Mouse (Mus musculus): ENCODE results near the gene Dhrs2. TPM values are rescaled to one million over a fixed set of nuclear protein-coding genes. Genes with fewer than 3 reads are reported as not detected.

Dhrs2 gene
- polyA plus RNA-seq, 1 experiment from 2014 or later: 0.18 TPM

- H3K4me1 ChIP-seq (ENCODE audit: insufficient read depth): no peaks in the 10 kb centered on the region
- TF ChIP-seq CTCF (IDR thresholded peaks at IDR 0.05; ENCODE audit: low read depth): no peak
- DNase-seq (no peak), ATAC-seq (ENCODE audit: insufficient read depth) (no peak)
- no peak overlapping the region for H3K9ac ChIP-seq
- no peak overlapping the region for H3K27ac ChIP-seq (ENCODE audit: low read depth)
- no peaks in the 10 kb centered on the region for H3K36me3 ChIP-seq (ENCODE audit: insufficient read depth)
- no peak overlapping the region for H3K4me2 ChIP-seq
- no peaks in the 10 kb centered on the region for H3K27me3 ChIP-seq (ENCODE audit: insufficient read depth, low read length)
- 76% methylated on average over 6 of the region's 6 CpGs for WGBS
- no peak overlapping the region for H3K4me3 ChIP-seq (ENCODE audit: low read depth, low read length)
- H3K9me3 ChIP-seq (ENCODE audit: low read depth, low read length): no peaks in the 10 kb centered on the region
Measured at GRCm38 (mm10) chr14:55248284-55248683, 26.5 kb downstream of the Dhrs2 start.

GRCm38 (mm10) chr14:55253580-55253979 is 31.8 kb downstream of the Dhrs2 start:
- Histone ChIP-seq H3K9ac (no peak overlapping the region), H3K4me2 (no peak overlapping the region), H3K36me3 (ENCODE audit: insufficient read depth) (no peaks in the 10 kb centered on the region), H3K9me3 (ENCODE audit: low read depth, low read length) (no peaks in the 10 kb centered on the region), H3K4me3 (ENCODE audit: low read depth, low read length) (no peak overlapping the region), H3K4me1 (ENCODE audit: insufficient read depth) (no peaks in the 10 kb centered on the region), H3K27me3 (ENCODE audit: insufficient read depth, low read length) (no peaks in the 10 kb centered on the region), H3K27ac (ENCODE audit: low read depth) (no peak overlapping the region)
- DNase-seq: no peak
- no peak for TF ChIP-seq CTCF (IDR thresholded peaks at IDR 0.05; ENCODE audit: low read depth)
- WGBS: 50% methylated on average over 4 of the region's 4 CpGs
- ATAC-seq (ENCODE audit: insufficient read depth): no peak

- Histone ChIP-seq H3K27ac (ENCODE audit: low read depth) (no peak overlapping the region), H3K36me3 (ENCODE audit: insufficient read depth) (no peaks in the 10 kb centered on the region), H3K4me2 (no peak overlapping the region), H3K27me3 (ENCODE audit: insufficient read depth, low read length) (no peaks in the 10 kb centered on the region), H3K4me1 (ENCODE audit: insufficient read depth) (no peaks in the 10 kb centered on the region), H3K9me3 (ENCODE audit: low read depth, low read length) (no peaks in the 10 kb centered on the region), H3K9ac (no peak overlapping the region), H3K4me3 (ENCODE audit: low read depth, low read length) (no peak overlapping the region)
- TF ChIP-seq CTCF (IDR thresholded peaks at IDR 0.05; ENCODE audit: low read depth): no peak
- DNase-seq (no peak), ATAC-seq (ENCODE audit: insufficient read depth) (no peak)
- WGBS: 64% methylated on average over 6 of the region's 6 CpGs
Measured at GRCm38 (mm10) chr14:55255443-55255842, 33.6 kb downstream of the Dhrs2 start.

GRCm38 (mm10) chr14:55271158-55271557 is 49.4 kb downstream of the Dhrs2 start:
- Histone ChIP-seq H3K4me2 (no peak overlapping the region), H3K9ac (no peak overlapping the region), H3K4me3 (ENCODE audit: low read depth, low read length) (no peak overlapping the region), H3K36me3 (ENCODE audit: insufficient read depth) (no peaks in the 10 kb centered on the region), H3K27ac (ENCODE audit: low read depth) (no peak overlapping the region), H3K9me3 (ENCODE audit: low read depth, low read length) (no peaks in the 10 kb centered on the region), H3K27me3 (ENCODE audit: insufficient read depth, low read length) (no peaks in the 10 kb centered on the region), H3K4me1 (ENCODE audit: insufficient read depth) (no peaks in the 10 kb centered on the region)
- ATAC-seq (ENCODE audit: insufficient read depth) (no peak), DNase-seq (peak; percentile 85)
- 36% methylated on average over 3 of the region's 3 CpGs for WGBS
- TF ChIP-seq CTCF (IDR thresholded peaks at IDR 0.05; ENCODE audit: low read depth): peak; percentile 63

GRCm38 (mm10) chr14:55273023-55273422 is 51.2 kb downstream of the Dhrs2 start:
- no peaks in the 10 kb centered on the region for H3K4me1 ChIP-seq (ENCODE audit: insufficient read depth)
- H3K27me3 ChIP-seq (ENCODE audit: insufficient read depth, low read length): no peaks in the 10 kb centered on the region
- ATAC-seq (ENCODE audit: insufficient read depth) (no peak), DNase-seq (no peak)
- no peak overlapping the region for H3K4me2 ChIP-seq
- H3K9ac ChIP-seq: no peak overlapping the region
- H3K27ac ChIP-seq (ENCODE audit: low read depth): no peak overlapping the region
- H3K9me3 ChIP-seq (ENCODE audit: low read depth, low read length): no peaks in the 10 kb centered on the region
- no peaks in the 10 kb centered on the region for H3K36me3 ChIP-seq (ENCODE audit: insufficient read depth)
- no peak for TF ChIP-seq CTCF (IDR thresholded peaks at IDR 0.05; ENCODE audit: low read depth)
- WGBS: 72% methylated on average over 4 of the region's 4 CpGs
- H3K4me3 ChIP-seq (ENCODE audit: low read depth, low read length): no peak overlapping the region

DNA sequence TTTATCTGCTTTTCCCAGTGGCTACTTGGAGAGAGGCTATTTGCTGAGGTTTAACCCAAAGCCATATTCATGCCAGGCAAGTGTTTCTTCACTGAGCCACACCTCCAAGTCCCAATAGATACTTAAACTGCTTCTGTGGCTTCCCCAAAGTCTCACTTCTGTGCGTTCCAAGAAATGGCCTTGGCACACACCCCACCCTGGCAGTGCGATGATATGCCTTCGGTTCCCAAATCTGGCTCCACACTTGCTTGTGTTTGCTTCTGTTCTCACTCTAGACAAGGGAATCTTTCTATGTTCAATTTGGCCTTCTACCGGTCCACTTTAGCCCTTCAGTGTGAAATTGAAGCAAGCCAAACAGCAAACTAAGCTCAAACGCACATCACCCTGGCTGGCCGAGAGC is 53.0 kb downstream of the Dhrs2 start:
- Histone ChIP-seq H3K9ac (no peak overlapping the region), H3K36me3 (ENCODE audit: insufficient read depth) (no peaks in the 10 kb centered on the region), H3K4me2 (no peak overlapping the region), H3K27ac (ENCODE audit: low read depth) (no peak overlapping the region), H3K27me3 (ENCODE audit: insufficient read depth, low read length) (no peaks in the 10 kb centered on the region), H3K9me3 (ENCODE audit: low read depth, low read length) (no peaks in the 10 kb centered on the region), H3K4me3 (ENCODE audit: low read depth, low read length) (no peak overlapping the region), H3K4me1 (ENCODE audit: insufficient read depth) (no peaks in the 10 kb centered on the region)
- no peak for DNase-seq
- TF ChIP-seq CTCF (IDR thresholded peaks at IDR 0.05; ENCODE audit: low read depth): no peak
- WGBS: 84% methylated on average over 6 of the region's 6 CpGs
- ATAC-seq (ENCODE audit: insufficient read depth): no peak

DNA sequence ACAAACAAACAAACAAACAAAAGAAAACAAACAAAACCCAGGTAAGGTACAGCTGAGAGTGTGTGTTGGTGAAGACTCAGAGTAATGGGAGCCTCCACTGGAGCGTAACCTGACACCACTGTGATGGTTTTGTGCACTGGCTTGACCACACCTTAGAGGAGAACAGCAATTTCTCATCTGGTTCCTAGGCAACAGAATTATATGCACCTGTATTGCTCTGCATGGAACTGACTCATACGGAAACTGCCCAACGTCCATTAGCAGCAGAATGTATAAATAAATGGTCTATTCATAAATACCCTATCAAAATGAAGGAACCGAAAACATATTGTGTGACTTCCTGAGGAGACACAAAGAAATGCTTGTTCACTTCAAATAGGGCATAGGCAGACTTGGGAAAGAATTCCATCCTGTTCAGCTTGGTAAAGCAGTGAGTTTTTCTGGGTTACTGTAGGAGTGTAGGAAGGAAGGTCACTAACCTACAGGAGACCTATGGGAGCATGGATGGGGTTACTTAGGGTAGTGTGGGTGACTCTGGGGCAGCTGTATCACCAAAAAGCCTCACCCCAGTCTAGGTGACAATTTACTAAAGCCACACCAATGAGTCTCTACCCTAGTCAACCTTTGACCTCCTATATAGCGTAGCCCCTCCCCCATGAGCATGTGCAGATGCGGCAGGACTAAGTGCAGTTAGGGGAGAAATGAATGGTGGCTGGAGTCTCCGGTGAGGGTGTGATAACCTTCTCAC is 57.7 kb downstream of the Dhrs2 start:
- no peak overlapping the region for H3K4me3 ChIP-seq (ENCODE audit: low read depth, low read length)
- no peak overlapping the region for H3K9ac ChIP-seq
- TF ChIP-seq CTCF (IDR thresholded peaks at IDR 0.05; ENCODE audit: low read depth): no peak
- no peaks in the 10 kb centered on the region for H3K4me1 ChIP-seq (ENCODE audit: insufficient read depth)
- no peaks in the 10 kb centered on the region for H3K9me3 ChIP-seq (ENCODE audit: low read depth, low read length)
- peak; percentile 8 for DNase-seq
- no peaks in the 10 kb centered on the region for H3K36me3 ChIP-seq (ENCODE audit: insufficient read depth)
- no peaks in the 10 kb centered on the region for H3K27me3 ChIP-seq (ENCODE audit: insufficient read depth, low read length)
- no peak for ATAC-seq (ENCODE audit: insufficient read depth)
- no peak overlapping the region for H3K27ac ChIP-seq (ENCODE audit: low read depth)
- H3K4me2 ChIP-seq: no peak overlapping the region
- 55% methylated on average over 7 of the region's 7 CpGs for WGBS

Other genes starting within 250 kb of the Dhrs2 start
- gene Gm17428, start 245.1 kb upstream of the Dhrs2 start, polyA plus RNA-seq (2014; fragmentation: Nextera tagmentation; extraction: Ambion mirVana): not detected in 2 replicates
- gene Myh7, start 227.4 kb upstream of the Dhrs2 start, polyA plus RNA-seq (2014; fragmentation: Nextera tagmentation; extraction: Ambion mirVana): 1.8 and 3.6 TPM in 2 replicates
- gene Ngdn, start 206.6 kb upstream of the Dhrs2 start, polyA plus RNA-seq (2014; fragmentation: Nextera tagmentation; extraction: Ambion mirVana): 75.0 and 81.6 TPM in 2 replicates
- gene Zfhx2, start 129.7 kb upstream of the Dhrs2 start, polyA plus RNA-seq (2014; fragmentation: Nextera tagmentation; extraction: Ambion mirVana): 3.4 and 3.5 TPM in 2 replicates
- gene Thtpa, start 127.2 kb upstream of the Dhrs2 start, polyA plus RNA-seq (2014; fragmentation: Nextera tagmentation; extraction: Ambion mirVana): 19.2 and 20.1 TPM in 2 replicates
- gene Ap1g2, start 115.4 kb upstream of the Dhrs2 start, polyA plus RNA-seq (2014; fragmentation: Nextera tagmentation; extraction: Ambion mirVana): 14.7 and 16.3 TPM in 2 replicates
- gene Jph4, start 105.1 kb upstream of the Dhrs2 start, polyA plus RNA-seq (2014; fragmentation: Nextera tagmentation; extraction: Ambion mirVana): 0.16 and 0.37 TPM in 2 replicates